Mouse (Mus musculus) layer of hippocampus, adult 8-10 months (tissue): ENCODE data around the gene Eps8l1. TPM values are rescaled to one million over a fixed set of nuclear protein-coding genes. Genes with fewer than 3 reads are reported as not detected.
A peak's percentile ranks its signal among the peaks of the same experiment; 100 is the strongest.
"Not testable (repeated sequence)": the region's sequence is repeated elsewhere in the genome, so short reads cannot be mapped to it uniquely, and the experiment has no call there.

Source experiments
- DNase-seq, 2 experiments: peaks; one replicate each; pipeline ENCODE4 v3.0.0; 2022; ENCODE audit warnings: low spot score in 2 of 2
- total RNA-seq, 4 experiments: library from RNA; stranded (reverse); gene quantifications; 2 replicates each; pipeline ENCODE4 v1.2.4; 2022

Gene Eps8l1
- total RNA-seq, result 1 to 10 TPM; 6.1 to 9.1 (median 6.2) TPM

- no peak for DNase-seq
These were observed at the start of gene Eps8l1 for GRCm38 (mm10) chr7:4460576-4461434. Gene Eps8l1 (plus strand): TSS chr7:4460674.

- DNase-seq, result not testable (repeated sequence)
These were observed 48.1 kb upstream of the Eps8l1 start for GRCm38 (mm10) chr7:4412406-4412805.

DNA sequence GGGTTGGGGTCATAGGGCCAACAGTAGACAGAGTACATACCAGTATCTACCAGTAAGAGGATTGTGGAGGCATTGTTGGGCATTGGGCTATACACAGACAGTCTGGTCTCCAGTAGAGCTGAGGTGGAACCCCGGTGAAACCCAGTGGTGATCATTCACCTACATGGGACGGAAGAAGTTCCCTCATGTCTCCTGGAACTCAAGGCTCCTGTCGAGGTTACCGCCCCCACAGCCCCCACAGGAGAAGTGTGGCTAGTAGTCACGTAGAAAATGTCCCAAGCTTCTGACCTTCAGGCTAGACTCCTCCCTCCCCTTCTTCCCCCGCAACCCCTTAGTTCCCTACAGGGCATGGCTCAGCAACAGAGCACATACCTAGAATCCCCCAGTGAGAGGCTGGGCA lies 40.8 kb upstream of the Eps8l1 start:
- no peak for DNase-seq

DNA sequence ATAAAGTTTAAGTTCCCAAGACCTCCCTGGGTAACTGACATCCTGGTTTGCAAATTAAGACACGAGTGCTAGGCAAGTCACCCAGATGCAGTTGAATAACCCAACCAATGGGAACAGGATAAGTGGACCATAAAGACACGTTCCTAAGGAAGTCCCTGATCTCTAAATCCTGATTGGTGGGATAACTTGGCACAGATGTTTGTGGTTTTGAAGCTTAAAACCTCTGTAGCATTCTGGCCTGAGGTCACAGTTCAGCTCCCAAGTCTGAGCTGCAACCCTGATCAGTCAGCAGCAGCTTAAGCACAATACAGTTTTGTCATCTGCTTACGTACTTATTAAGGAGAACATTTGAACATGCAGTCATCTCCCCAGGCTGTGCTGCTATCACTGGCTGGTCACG lies 40.2 kb upstream of the Eps8l1 start:
- no peak for DNase-seq

GRCm38 (mm10) chr7:4427161-4427912 lies 33.1 kb upstream of the Eps8l1 start:
- DNase-seq, result peak; percentile 90 to 95

GRCm38 (mm10) chr7:4430246-4430844 lies 30.1 kb upstream of the Eps8l1 start:
- no peak for DNase-seq

DNA sequence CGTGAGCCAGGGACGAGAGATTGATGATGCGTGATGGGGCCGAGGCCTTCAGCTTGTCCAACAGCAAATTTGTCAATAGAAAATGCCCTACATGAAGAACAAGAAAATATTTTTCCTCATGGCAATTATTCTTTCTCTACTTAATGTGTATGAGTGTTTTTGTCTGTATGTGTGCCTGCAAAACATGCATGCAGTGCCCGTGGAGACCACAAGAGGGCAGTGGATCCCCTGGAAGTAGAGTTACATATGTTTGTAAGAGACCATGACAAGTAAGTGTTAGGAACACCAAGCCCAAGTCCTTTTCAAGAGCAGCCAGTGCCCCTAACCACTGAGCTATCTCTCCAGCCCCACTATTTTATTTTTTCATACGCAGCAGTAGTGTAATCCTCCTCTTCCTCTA lies 28.9 kb upstream of the Eps8l1 start:
- peak in 1 of 2 experiments; percentile 58 for DNase-seq

- DNase-seq, result no peak
These were observed 28.4 kb upstream of the Eps8l1 start for GRCm38 (mm10) chr7:4432026-4432425.

DNA sequence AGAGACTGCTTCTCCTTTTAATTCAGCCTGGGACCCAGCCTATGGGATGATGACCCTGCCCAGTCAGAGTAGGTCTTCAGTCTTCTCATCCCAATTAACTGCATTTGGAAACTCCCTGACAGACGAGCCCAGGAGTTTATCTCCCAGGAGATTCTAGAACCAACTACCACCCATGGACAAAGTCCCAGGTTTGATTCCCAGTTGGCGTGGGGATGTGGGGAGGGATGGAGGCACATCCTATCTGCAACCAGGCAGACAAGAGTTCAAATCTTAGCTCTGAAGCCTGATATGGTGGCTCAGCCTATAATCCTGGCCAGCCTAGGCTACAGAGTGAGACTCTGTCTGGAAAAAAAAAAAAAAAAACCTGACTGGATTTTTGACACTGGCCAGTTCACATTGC lies 22.8 kb upstream of the Eps8l1 start:
- DNase-seq, result no peak

DNA sequence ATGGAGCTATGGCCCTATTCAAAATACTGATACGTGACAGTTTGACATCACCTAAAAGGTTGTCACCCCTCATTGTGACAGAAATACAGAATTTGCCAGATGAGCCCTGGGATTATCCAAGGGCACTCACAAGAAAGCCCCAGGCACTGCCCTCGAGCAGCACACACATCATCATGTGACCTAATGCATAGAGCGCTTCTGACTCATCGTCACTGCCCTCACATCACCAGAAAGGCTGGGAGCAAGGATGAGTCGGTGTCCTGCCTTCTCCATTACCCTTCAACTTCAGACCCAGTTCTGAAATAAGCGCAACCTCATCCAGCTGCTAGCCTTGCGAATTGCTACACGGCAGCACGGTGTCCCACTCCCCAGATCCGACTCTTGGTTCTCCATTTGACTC lies 19.9 kb upstream of the Eps8l1 start:
- no peak for DNase-seq

- peak; percentile 89 for DNase-seq
These were observed 15.2 kb upstream of the Eps8l1 start, which contains the start of gene Rdh13 for GRCm38 (mm10) chr7:4445216-4445791. Gene Rdh13 (minus strand): TSS chr7:4445649.

DNA sequence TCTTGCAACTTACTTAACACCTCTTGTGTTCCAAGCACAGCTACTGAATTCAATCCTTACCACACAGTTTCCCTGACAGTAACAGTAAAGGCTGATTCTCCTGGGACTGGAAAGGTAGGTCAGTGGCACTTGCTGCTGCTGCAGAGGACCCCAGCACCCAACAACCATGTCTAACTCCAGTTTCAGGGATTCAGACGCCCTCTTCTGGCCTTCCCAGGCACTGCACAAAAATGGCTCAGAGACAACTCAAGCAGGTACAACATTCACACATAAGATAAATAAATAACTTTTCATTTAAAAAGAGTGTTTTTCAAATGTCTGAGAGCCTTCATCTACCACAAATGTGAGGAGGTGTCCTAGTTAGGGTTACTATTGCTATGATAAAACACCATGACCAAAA lies 13.3 kb upstream of the Eps8l1 start:
- DNase-seq, result no peak

DNA sequence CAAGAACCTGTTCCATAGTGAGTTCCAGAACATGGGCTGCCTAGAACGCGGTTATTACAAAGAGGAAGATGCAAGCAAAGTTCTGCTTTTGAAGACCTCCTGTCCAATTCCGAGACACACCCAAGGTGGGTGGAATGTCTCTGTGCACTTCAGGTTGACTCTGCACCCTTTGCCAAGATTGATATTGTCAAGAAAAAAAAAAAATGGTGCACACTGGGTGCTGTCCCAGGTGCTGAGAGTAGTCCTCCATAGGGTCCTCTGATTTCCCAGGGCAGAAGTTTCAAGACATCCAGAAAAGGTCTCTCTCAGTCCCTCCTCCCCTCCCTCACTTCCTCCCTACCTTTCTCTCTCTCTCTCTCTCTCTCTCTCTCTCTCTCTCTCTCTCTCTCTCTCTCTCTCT lies 12.0 kb upstream of the Eps8l1 start:
- no peak for DNase-seq

- no peak for DNase-seq
These were observed 11.3 kb upstream of the Eps8l1 start for GRCm38 (mm10) chr7:4449211-4449610.

- DNase-seq, result no peak
These were observed 7.8 kb upstream of the Eps8l1 start for GRCm38 (mm10) chr7:4452644-4453043.

DNA sequence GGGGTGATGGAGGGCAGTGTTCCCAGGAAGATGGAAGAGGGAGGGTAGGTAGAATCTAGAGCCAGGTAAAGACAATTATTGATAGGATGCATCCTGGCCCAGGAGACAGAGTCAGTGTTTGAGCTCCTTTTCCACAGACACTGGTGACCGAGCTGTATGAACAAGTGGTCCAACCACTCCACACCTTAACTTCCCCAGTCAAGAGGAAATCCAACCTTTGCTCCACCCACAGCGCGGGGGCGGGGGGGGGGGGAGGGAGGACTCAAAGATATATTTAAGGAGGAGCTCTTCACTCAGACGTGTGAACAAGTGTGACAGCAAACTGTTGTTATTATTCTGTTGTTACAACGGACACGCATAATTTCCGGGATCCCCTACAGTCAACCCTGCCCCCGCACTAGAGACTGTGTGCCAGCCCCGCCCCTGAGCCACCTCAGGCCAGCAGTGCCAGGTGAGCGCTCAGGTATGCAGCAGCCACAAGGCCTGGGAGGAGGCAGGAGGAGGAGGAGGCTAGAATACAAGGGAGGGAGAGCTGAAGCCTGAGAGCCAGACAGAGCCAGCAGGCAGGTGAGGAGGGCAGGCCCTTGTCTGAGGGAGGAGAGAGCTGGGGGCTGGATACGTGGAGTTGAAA lies 3.8 kb downstream of the Eps8l1 start:
- DNase-seq, result no peak

DNA sequence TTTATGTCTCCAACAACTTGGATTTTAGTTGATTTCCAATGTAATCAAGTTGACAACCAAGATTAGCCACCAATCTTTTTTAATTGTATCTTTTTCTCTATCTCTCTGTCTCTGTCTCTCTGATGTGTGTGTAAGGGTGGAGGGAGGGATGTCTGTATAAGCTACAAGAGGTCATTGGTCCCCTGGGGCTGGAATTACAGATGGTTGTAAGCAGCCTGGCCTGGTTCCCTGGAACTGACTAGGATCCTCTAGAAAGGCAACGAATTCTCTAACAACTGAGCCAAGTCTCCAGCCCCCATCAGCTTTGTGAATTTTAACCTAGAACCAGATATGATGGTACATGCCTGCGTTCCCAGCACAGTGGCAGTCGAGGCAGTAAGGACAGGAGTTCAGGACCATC lies 7.3 kb downstream of the Eps8l1 start:
- DNase-seq, result no peak

- DNase-seq, result peak in 1 of 2 experiments; percentile 47
These were observed 10.1 kb downstream of the Eps8l1 start for GRCm38 (mm10) chr7:4470275-4471178.

GRCm38 (mm10) chr7:4471179-4471555 lies 10.7 kb downstream of the Eps8l1 start:
- DNase-seq, result peak; percentile 73 to 85

DNA sequence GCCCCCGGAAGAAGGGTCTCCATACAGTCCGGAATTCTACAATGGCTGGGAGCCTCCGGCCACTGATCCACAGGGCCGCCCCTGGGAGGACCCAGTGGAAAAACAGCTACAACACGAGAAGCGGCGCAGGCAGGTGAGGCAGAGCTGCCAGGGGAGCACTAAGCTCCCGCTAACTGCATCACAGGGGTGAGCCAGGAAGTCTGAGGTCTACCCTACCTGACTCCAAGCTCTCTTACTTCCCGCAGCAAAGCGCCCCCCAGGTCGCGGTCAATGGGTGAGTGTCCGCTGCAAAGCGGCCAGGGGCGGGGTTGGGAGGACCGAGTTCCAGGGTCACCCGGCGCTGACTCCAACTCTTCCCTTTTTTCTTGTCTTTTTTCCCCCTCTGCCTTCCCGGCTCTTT lies 13.5 kb downstream of the Eps8l1 start:
- no peak for DNase-seq
